Mouse (Mus musculus) CD4-positive helper T cell, adult 2 months (primary cell): Measurements from ENCODE around the gene Mapk13.

Experiments
- DNase-seq: peaks from one replicate; pipeline ENCODE4 v3.0.0-alpha.2; 2012; ENCODE audit warnings: low read depth, missing footprints, low spot score

The Mapk13 gene

GRCm38 (mm10) chr17:28775161-28775560 is 6.1 kb downstream of the Mapk13 start:
- DNase-seq: no peak

DNA sequence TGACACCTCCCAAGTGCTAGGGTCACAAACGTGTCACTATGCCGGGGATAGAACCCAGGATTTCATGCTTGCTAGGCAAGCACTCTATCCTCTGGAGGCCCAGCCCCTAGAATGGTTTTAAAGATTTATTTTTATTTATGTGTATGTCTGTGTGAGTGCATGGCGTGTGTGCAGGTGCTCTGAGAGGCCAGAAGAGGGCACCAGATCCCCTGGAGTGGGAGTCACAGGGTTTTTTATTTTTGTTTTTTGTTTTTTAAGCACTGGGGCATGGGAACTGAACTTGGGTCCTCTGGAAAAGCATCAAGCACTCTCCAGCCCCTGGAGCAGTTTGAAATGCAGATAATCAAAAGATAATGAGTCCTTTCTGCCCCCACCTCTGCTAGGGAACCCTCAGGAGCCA is 7.7 kb downstream of the Mapk13 start:
- DNase-seq: no peak

DNA sequence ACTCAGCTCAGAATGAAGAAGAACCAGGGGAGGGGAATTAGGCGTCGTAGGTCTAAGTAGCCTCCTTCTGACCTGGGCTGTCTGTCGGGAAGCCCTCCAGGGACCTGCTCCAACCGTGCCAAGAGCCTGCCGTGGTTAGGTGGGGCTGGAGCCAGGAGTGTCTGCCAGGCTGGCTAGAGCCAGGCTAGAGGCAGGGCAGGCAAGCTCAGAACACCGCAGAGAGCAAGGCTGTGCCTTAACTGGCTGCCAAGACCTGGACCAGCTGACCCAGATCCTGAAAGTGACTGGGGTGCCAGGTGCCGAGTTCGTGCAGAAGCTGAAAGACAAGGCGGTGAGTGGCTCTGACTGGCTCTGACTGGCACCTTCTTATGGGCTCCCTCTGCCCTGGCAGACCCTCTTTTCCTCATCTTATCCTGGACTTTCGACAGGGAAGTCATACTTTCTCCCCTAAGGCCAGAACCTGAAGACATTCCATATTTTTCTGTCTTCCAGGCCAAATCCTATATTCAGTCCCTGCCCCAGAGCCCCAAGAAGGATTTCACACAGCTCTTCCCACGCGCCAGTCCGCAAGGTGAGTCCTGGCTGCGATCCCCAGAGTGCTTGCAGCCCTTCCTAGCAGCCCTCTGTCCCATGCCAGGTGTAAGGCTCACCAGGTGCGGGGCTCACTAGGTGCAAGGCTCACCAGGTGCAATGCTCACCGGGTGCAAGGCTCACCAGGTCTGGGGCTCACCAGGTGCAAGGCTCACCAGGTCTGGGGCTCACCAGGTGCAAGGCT is 8.3 kb downstream of the Mapk13 start:
- DNase-seq: no peak

DNA sequence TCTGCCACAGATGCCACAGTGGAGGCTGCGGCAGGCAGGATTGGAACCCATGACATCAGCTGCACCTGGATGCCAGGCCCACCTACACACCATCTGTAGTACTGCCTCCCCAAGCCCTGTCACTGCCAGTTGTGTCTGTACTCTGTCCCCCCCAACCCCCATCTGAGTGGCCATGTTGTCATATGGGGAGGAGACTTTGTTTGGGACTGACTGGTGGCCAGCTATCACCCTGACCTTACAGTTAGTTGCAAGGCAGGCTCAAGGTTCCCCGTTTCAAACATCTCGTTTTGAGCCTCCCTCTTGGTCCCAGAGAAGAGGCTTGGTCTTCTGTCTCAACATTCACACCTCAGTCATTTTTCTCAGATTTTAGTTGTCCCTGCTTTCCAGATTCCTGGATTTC is 10.6 kb downstream of the Mapk13 start:
- no peak for DNase-seq

- no peak for DNase-seq
Measured at GRCm38 (mm10) chr17:28780836-28781235, 11.7 kb downstream of the Mapk13 start.

DNA sequence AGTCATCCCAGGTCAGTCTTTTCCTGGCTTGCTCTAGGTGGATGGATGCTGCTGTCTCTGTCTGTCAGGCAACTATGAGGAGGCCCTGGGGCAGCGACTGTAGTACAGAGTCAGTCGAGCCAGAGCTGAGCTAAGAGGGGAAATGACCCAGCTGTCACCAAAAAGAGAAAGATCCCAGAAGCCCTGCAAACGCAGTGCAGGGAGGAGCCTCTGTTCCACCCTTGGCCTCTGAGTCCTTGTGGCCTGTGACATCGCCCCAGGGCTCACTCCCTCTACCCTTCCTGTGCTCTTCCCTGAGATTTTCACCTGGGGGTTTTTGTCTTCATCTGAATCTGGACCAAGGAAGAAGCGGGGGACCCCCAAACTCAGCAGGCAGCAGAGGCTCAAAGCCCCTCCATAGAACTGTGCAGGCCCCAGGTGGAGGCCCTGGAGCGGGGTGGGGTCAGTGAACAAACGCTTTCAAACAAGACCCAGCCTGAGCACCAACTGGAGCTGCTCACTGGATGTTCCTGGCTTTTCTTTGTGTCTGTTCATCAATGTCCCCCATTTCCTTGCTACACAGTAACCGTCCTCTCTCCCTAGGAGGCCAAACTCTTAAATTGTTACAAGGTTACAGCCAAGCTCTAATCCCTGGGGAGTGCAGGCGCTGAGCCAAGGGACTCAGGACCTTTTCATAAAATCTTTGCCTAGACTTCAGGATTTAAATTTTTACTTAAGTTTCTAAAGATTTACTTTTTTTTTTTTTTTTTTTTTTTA is 12.4 kb downstream of the Mapk13 start:
- DNase-seq: no peak

DNA sequence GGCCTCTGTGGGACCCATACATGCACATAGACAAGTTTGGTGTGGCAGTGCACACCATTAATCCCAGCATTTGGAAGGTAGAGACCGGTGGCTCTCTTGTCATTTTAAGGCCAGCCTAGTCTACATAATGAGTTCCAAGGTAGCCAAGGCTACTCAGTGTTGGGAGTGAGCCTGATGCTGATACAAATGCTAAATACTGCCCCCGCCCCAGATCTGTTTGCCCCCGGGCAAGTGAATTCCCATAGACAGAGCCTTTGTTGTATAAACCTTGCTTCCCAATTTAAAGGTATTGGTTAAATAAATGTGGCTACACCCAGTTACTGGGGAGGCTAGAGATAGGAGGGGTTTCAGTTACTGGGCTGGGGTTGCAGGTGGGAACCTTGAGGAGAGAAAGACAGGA is 15.9 kb downstream of the Mapk13 start:
- no peak for DNase-seq

DNA sequence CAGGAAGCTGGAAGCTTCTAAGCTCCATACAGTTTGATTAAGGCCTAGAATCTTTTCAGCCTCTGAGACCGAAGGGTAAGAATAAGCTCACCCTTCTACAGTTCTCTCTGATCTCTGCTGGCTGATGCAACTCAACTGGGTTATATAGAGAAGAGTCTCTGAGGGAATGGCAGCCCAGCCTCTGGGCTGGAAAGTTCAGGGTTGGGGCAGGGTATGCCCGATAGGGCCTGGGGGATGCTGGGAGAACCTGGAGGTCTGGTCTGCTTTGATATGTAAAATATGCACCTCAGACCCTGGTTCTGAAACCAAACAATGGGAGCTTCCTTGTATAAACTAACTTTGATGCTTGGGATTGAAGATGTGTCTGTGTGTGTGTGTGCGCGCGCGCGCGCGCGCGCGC is 18.4 kb downstream of the Mapk13 start:
- no peak for DNase-seq

DNA sequence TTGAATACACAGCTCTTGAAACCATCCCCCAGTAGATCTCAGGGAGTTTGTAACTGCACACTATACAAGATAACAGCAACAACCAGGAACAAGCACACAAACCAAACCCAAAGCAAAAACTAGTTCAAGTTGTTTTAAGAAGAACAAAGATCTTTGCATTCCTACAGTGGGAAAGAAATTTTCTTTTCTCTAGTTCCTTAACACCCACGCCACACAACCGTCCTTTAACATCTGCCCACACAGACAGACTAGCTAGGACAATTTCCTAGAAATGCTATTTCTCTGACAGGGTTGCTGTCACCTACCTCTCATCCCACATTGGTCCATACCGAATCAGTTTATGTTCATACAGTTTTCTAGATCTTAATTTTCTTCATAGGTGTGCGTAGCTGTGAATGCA is 27.9 kb downstream of the Mapk13 start:
- no peak for DNase-seq

DNA sequence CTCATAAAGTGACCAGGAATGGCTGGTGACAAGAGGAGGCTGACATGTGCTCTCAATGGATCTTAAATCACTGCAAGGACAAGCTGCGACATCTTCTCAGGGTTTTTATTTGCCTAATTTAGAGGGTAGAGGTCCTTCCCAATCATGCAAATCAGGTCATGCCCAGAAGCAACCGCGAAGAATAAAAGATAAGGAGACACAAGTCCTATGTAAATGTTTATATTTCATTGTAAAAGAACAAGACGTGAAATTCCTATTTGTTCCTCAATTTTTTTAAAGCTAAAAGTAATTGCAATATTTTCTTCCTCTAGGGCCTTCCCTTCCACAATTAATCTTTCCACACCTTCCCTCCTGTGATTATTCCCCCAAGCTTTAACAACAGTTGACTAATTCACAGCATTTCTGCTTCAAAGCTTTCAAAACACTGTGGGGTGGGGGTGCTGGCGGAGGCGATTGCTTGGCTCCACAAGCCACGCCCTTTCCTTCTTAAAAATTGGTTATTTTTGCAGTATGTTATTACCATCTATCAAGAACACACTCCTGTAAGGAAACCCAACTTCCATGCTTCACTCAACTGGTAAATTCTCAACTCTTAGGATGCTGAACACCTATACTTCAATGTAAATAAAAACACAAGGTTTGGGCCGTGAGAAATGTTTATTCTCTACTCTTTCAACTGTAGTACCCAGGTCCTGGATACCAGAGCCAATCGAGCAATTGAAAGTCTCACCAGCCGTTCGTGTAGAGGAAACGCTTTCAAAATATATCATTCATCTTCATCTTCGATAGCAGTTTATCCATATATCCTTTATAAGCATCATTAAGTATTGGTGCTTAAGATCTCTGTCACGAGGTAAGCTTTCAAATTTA is 30.4 kb downstream of the Mapk13 start:
- peak; percentile 40 for DNase-seq

DNA sequence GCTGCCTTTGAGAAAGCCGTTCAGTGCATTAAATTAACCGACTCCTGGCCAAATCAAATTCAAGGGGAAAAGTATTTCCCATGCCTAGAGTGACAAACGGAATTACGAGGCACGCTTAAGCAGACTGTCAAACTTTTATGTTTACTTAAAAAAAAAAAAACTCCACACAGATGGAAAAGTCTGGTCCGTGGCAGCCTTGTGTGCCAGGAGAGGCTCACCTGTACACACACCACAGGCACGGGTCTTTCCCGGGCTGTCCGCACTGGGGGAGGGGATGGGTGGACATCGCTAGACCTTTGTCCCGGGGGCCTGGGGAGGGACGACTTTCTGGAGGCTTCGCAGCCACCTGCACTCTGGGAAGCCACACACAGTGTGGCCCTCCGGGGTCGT is 31.2 kb downstream of the Mapk13 start:
- DNase-seq: no peak

- peak; percentile 83 for DNase-seq
Measured at GRCm38 (mm10) chr17:28800671-28801412, 31.7 kb downstream of the Mapk13 start, which contains the start of gene Brpf3. Gene Brpf3 (plus strand): TSS chr17:28801090.

DNA sequence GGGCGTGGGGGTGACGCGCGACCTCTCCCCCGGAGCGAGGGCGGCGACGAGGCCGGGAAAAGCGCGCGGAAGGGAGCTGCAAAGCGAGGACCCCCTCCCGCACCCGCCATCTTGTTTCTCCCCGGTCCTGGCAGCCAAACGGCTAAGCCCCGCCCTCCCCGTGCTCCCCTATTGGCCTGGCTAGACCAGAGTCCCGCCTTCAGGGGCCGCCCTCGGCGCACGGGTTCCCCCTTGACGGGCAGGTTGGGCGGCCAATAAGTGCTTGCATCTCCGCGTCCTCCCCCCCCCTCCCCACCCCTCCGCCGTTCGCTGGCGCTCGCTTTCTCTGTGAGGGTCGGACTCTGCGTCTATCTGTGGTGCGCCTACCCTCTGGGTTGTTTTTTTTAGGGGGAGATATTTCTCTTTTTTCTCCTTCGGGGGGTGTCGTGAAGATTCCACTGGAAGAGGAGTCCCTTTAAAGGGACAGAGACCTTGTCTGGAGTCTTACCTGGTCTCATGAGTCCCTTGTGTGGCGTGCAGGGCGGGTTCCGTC is 32.4 kb downstream of the Mapk13 start:
- peak; percentile 99 for DNase-seq

GRCm38 (mm10) chr17:28802006-28802481 is 32.9 kb downstream of the Mapk13 start:
- DNase-seq: peak; percentile 46

DNA sequence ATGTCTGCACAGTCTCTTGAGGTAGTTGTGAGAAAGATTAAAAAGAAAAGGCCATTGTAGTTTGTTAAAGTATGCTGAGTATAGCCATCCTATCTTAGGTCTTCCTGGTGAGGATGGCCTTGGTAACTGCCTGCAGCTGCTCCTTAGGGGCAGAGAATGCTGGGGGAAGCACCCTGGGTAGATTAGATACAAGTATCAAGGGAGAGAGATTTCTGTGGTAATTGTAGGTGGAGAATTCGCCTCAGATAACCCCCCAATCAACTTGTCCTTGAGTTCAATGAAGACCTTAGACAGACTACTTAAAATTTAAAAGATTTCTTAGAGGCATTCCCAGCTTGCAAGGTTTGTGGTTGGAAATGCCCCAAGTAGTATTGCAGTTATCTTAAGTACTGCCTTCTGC is 34.2 kb downstream of the Mapk13 start:
- no peak for DNase-seq

DNA sequence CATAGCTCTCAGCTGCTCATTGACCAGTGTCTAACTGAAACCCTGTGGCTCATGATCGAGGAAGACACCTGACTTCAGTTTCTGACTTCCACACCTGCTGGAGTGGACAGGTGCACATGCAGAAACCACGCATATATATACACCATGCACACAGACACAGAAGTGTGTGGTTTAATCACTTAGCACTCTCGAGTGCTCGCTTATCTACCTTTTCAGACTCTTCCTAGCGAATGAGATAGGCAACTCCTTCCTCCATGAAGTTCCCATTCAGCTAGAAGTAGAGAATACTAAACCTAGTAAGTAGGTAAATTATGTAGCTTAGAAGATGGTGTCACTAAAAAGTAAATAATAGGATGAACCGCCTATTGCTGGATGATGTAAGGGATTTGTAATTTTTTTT is 35.9 kb downstream of the Mapk13 start:
- DNase-seq: no peak

- no peak for DNase-seq
Measured at GRCm38 (mm10) chr17:28806770-28807169, 37.7 kb downstream of the Mapk13 start.

GRCm38 (mm10) chr17:28808714-28809113 is 39.6 kb downstream of the Mapk13 start:
- DNase-seq: no peak

DNA sequence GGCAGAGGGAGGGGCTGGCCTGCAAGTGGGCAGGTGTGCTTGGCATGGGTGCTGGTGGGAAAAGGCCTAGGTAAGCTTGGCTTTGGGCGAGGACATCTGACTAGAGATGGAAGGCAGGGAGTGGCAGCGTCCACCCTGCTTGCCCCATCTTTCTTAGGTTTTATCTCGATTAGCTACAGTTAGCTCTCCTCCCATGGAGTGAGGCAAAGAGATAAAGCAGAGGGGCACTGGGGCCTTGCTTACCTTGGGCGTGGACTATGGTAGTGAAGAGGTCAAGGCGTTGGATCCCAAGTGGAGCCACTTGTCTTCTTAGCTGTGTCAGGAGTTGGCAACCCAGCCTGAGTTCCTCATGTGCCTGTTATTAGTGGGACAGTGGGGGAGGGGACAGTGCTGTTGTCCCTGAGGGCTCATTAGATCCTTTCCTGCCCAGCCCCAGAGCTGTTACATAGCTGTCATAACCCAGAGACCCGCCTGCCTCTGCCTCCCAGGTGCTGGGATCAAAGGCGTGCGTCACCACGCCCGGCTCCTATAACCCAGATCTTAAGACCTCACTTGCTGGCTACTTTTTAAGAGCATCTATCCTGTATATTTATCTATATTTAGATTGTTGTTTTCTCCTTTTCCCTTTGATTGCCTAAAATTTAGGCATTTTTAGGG is 40.2 kb downstream of the Mapk13 start:
- no peak for DNase-seq

DNA sequence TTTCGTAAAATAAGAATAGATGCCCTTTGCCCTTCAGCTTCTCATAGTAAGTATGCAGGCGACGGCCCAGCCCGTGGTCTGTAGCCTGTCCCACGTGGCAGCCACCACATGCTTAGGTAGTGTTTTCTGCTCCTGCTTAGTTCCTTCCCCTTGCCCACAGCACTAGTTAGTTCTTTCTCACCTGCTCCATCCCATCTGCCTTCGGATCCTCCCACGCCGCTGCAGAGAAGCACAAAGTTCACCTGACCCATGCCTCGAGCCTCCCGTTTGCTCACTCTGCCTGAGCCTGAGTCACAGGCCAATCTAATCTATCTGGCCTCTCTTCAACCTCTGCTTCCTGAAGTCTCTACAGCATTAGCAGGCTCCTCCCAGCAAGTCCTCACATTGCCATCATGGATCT is 43.2 kb downstream of the Mapk13 start:
- no peak for DNase-seq
